Mouse (Mus musculus) cortical plate, adult 2 months (tissue): ENCODE measurements around the gene Kat5.

ENCODE experiments used
- CTCF ChIP-seq: fragments of 200-500 bp; IDR thresholded peaks from 2 replicates; pipeline ENCODE4 v1.5.1; 2011; ENCODE audit warnings: mild to moderate bottlenecking, control low read depth, low read length; ENCODE audit not compliant: insufficient read depth; ENCODE audit errors: extremely low read depth
- POLR2A ChIP-seq: fragments of 200-500 bp; IDR thresholded peaks from 2 replicates; pipeline ENCODE4 v1.6.1; 2011; ENCODE audit warnings: mild to moderate bottlenecking, low read length, control low read depth; ENCODE audit not compliant: insufficient read depth; ENCODE audit errors: extremely low read depth

DNA sequence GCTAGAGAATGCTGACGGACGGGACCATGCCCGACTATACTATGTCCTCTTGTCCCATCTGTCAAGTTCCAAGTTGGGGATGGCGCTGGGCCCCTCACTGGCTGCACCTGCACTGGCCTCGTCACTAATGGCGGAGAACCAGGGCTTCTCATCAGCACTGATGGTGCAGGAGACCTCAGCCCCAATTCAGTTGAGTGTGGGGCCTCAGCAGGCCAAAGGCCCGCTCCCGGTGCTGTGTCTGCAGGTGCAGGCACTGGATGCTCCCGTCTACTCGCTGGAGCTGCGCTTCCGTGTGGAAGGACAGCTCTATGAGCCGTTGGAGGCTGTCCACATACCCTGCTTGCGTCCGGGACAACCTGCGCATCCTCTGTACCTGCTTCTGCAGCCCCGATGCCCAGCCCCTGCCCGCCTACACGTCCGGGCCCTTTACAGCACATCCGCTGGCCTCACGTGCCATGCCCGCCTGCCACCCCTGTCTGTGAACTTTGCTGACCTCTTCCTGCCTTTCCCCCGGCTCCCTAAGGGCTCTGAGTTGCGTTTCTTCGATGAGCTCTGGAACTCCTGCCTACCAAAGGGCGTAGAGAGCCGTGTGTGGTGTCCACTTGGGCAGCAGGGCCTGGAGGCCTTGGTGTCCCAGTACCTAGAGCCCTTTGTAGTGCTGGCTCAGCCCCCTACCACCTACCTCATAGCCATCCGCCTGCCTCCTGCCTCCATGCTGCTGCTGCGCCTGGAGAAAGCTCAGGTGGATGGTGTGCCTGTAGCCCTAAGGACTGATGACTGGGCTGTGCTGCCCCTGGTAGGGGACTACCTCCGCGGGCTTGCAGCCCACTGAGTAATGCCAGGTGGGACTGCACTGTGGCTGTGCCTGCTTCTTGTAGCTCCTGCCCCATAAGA lies 39.4 kb downstream of the Kat5 start:
- TF ChIP-seq CTCF: no peak
- TF ChIP-seq POLR2A: no peak
